Mouse (Mus musculus): ENCODE measurements around the gene Sap30. TPM values are rescaled to one million over a fixed set of nuclear protein-coding genes. Genes with fewer than 3 reads are reported as not detected.
"Not testable (repeated sequence)": the region's sequence is repeated elsewhere in the genome, so short reads cannot be mapped to it uniquely, and the experiment has no call there.

Sap30 gene
- polyA plus RNA-seq, 1 experiment from 2014 or later, result 25.5 TPM

GRCm38 (mm10) chr8:57505500-57505899 lies 17.8 kb upstream of the Sap30 start:
- H3K27me3 ChIP-seq (ENCODE audit: control insufficient read depth, insufficient read depth, low read length); H3K36me3 ChIP-seq (ENCODE audit: control insufficient read depth, insufficient read depth, low read length); H3K27ac ChIP-seq (ENCODE audit: low read depth, low read length); ATAC-seq (ENCODE audit: low read depth); H3K4me2 ChIP-seq (ENCODE audit: low read depth, low read length); H3K9ac ChIP-seq (replicated peaks; ENCODE audit: low read depth, low read length); H3K4me3 ChIP-seq (ENCODE audit: low read depth, low read length); H3K4me1 ChIP-seq (ENCODE audit: control insufficient read depth, insufficient read depth, low read length); H3K9me3 ChIP-seq (ENCODE audit: control insufficient read depth, low read length): not testable (repeated sequence)
- WGBS, result 94% methylated on average over 1 of the region's 1 CpGs

GRCm38 (mm10) chr8:57503641-57504040 lies 16.0 kb upstream of the Sap30 start:
- Histone ChIP-seq H3K4me1 (ENCODE audit: control insufficient read depth, insufficient read depth, low read length) (no peaks in the 10 kb centered on the region), H3K36me3 (ENCODE audit: control insufficient read depth, insufficient read depth, low read length) (no peaks in the 10 kb centered on the region), H3K9me3 (ENCODE audit: control insufficient read depth, low read length) (no peaks in the 10 kb centered on the region), H3K9ac (replicated peaks; ENCODE audit: low read depth, low read length) (no peak overlapping the region), H3K27me3 (ENCODE audit: control insufficient read depth, insufficient read depth, low read length) (no peaks in the 10 kb centered on the region), H3K27ac (ENCODE audit: low read depth, low read length) (no peak overlapping the region), H3K4me3 (ENCODE audit: low read depth, low read length) (no peak overlapping the region), H3K4me2 (ENCODE audit: low read depth, low read length) (no peak overlapping the region)
- WGBS, result 46% methylated on average over 5 of the region's 5 CpGs
- no peak for ATAC-seq (ENCODE audit: low read depth)

- Histone ChIP-seq H3K36me3 (ENCODE audit: control insufficient read depth, insufficient read depth, low read length) (no peaks in the 10 kb centered on the region), H3K27ac (ENCODE audit: low read depth, low read length) (no peak overlapping the region), H3K9me3 (ENCODE audit: control insufficient read depth, low read length) (no peaks in the 10 kb centered on the region), H3K9ac (replicated peaks; ENCODE audit: low read depth, low read length) (no peak overlapping the region), H3K4me1 (ENCODE audit: control insufficient read depth, insufficient read depth, low read length) (no peaks in the 10 kb centered on the region), H3K4me3 (ENCODE audit: low read depth, low read length) (0 out of 2 replicates have a peak overlapping the region, but pooled peaks have one; percentile 8), H3K4me2 (ENCODE audit: low read depth, low read length) (peak overlapping the region; percentile 41), H3K27me3 (ENCODE audit: control insufficient read depth, insufficient read depth, low read length) (no peaks in the 10 kb centered on the region)
- ATAC-seq (ENCODE audit: low read depth), result peak; percentile 59; the same call in 1 of the 2 replicates
- 36% methylated on average over 17 of the region's 17 CpGs for WGBS
Observed at GRCm38 (mm10) chr8:57498847-57499511, 11.3 kb upstream of the Sap30 start.

GRCm38 (mm10) chr8:57498494-57498846 lies 10.8 kb upstream of the Sap30 start:
- Histone ChIP-seq H3K27me3 (ENCODE audit: control insufficient read depth, insufficient read depth, low read length) (no peaks in the 10 kb centered on the region), H3K9ac (replicated peaks; ENCODE audit: low read depth, low read length) (no peak overlapping the region), H3K36me3 (ENCODE audit: control insufficient read depth, insufficient read depth, low read length) (no peaks in the 10 kb centered on the region), H3K4me3 (ENCODE audit: low read depth, low read length) (no peak overlapping the region), H3K4me2 (ENCODE audit: low read depth, low read length) (peak overlapping the region; percentile 41), H3K27ac (ENCODE audit: low read depth, low read length) (no peak overlapping the region), H3K9me3 (ENCODE audit: control insufficient read depth, low read length) (no peaks in the 10 kb centered on the region), H3K4me1 (ENCODE audit: control insufficient read depth, insufficient read depth, low read length) (no peaks in the 10 kb centered on the region)
- WGBS, result 36% methylated on average over 8 of the region's 8 CpGs
- ATAC-seq (ENCODE audit: low read depth), result peak; percentile 15; the same call in 1 of the 2 replicates

- WGBS, result 90% methylated on average over 4 of the region's 4 CpGs
- Histone ChIP-seq H3K4me1 (ENCODE audit: control insufficient read depth, insufficient read depth, low read length) (no peaks in the 10 kb centered on the region), H3K36me3 (ENCODE audit: control insufficient read depth, insufficient read depth, low read length) (no peaks in the 10 kb centered on the region), H3K4me2 (ENCODE audit: low read depth, low read length) (no peak overlapping the region), H3K4me3 (ENCODE audit: low read depth, low read length) (no peak overlapping the region), H3K9me3 (ENCODE audit: control insufficient read depth, low read length) (no peaks in the 10 kb centered on the region), H3K27ac (ENCODE audit: low read depth, low read length) (no peak overlapping the region), H3K27me3 (ENCODE audit: control insufficient read depth, insufficient read depth, low read length) (no peaks in the 10 kb centered on the region), H3K9ac (replicated peaks; ENCODE audit: low read depth, low read length) (no peak overlapping the region)
- no peak for ATAC-seq (ENCODE audit: low read depth)
Observed at GRCm38 (mm10) chr8:57491873-57492272, 4.2 kb upstream of the Sap30 start.

- peaks cover 9% of the 10 kb centered on the region for H3K4me1 ChIP-seq (ENCODE audit: control insufficient read depth, insufficient read depth, low read length)
- H3K27me3 ChIP-seq (ENCODE audit: control insufficient read depth, insufficient read depth, low read length), result no peaks in the 10 kb centered on the region
- H3K4me2 ChIP-seq (ENCODE audit: low read depth, low read length), result no peak overlapping the region
- H3K4me3 ChIP-seq (ENCODE audit: low read depth, low read length), result no peak overlapping the region
- ATAC-seq (ENCODE audit: low read depth), result no peak
- no peak overlapping the region for H3K9ac ChIP-seq (replicated peaks; ENCODE audit: low read depth, low read length)
- no peaks in the 10 kb centered on the region for H3K9me3 ChIP-seq (ENCODE audit: control insufficient read depth, low read length)
- H3K36me3 ChIP-seq (ENCODE audit: control insufficient read depth, insufficient read depth, low read length), result no peaks in the 10 kb centered on the region
- no peak overlapping the region for H3K27ac ChIP-seq (ENCODE audit: low read depth, low read length)
Observed at GRCm38 (mm10) chr8:57489896-57490295, 2.2 kb upstream of the Sap30 start.

- no peak for ATAC-seq (ENCODE audit: low read depth)
- no peak overlapping the region for H3K27ac ChIP-seq (ENCODE audit: low read depth, low read length)
- no peak overlapping the region for H3K4me2 ChIP-seq (ENCODE audit: low read depth, low read length)
- H3K36me3 ChIP-seq (ENCODE audit: control insufficient read depth, insufficient read depth, low read length), result no peaks in the 10 kb centered on the region
- peaks cover 9% of the 10 kb centered on the region for H3K4me1 ChIP-seq (ENCODE audit: control insufficient read depth, insufficient read depth, low read length)
- no peaks in the 10 kb centered on the region for H3K27me3 ChIP-seq (ENCODE audit: control insufficient read depth, insufficient read depth, low read length)
- no peaks in the 10 kb centered on the region for H3K9me3 ChIP-seq (ENCODE audit: control insufficient read depth, low read length)
- 100% methylated on average over 1 of the region's 1 CpGs for WGBS
- H3K4me3 ChIP-seq (ENCODE audit: low read depth, low read length), result no peak overlapping the region
- no peak overlapping the region for H3K9ac ChIP-seq (replicated peaks; ENCODE audit: low read depth, low read length)
Observed at GRCm38 (mm10) chr8:57489366-57489765, 1.7 kb upstream of the Sap30 start.

- peak overlapping the region; percentile 86 for H3K4me3 ChIP-seq (ENCODE audit: low read depth, low read length)
- peak overlapping the region; percentile 45 for H3K27ac ChIP-seq (ENCODE audit: low read depth, low read length)
- ATAC-seq (ENCODE audit: low read depth), result peak; percentile 53
- no peaks in the 10 kb centered on the region for H3K9me3 ChIP-seq (ENCODE audit: control insufficient read depth, low read length)
- peak overlapping the region; percentile 56 for H3K4me2 ChIP-seq (ENCODE audit: low read depth, low read length)
- 0% methylated on average over 25 of the region's 25 CpGs for WGBS
- H3K4me1 ChIP-seq (ENCODE audit: control insufficient read depth, insufficient read depth, low read length), result peaks cover 9% of the 10 kb centered on the region
- peak overlapping the region; percentile 17; the same call in 1 of the 2 replicates for H3K9ac ChIP-seq (replicated peaks; ENCODE audit: low read depth, low read length)
- H3K36me3 ChIP-seq (ENCODE audit: control insufficient read depth, insufficient read depth, low read length), result no peaks in the 10 kb centered on the region
- H3K27me3 ChIP-seq (ENCODE audit: control insufficient read depth, insufficient read depth, low read length), result no peaks in the 10 kb centered on the region
Observed at GRCm38 (mm10) chr8:57488312-57488765, 679 bp upstream of the Sap30 start.

- Histone ChIP-seq H3K36me3 (ENCODE audit: control insufficient read depth, insufficient read depth, low read length) (peaks cover 8% of the 10 kb centered on the region; the same call in 1 of the 2 replicates), H3K27me3 (ENCODE audit: control insufficient read depth, insufficient read depth, low read length) (no peaks in the 10 kb centered on the region), H3K4me3 (ENCODE audit: low read depth, low read length) (peak overlapping the region; percentile 86), H3K4me1 (ENCODE audit: control insufficient read depth, insufficient read depth, low read length) (peaks cover 9% of the 10 kb centered on the region), H3K9ac (replicated peaks; ENCODE audit: low read depth, low read length) (peak overlapping the region; percentile 84), H3K27ac (ENCODE audit: low read depth, low read length) (peak overlapping the region; percentile 95), H3K9me3 (ENCODE audit: control insufficient read depth, low read length) (no peaks in the 10 kb centered on the region), H3K4me2 (ENCODE audit: low read depth, low read length) (peak overlapping the region; percentile 56)
- under 1% methylated on average over 53 of the region's 54 CpGs for WGBS
- peak; percentile 68 for ATAC-seq (ENCODE audit: low read depth)
Observed at GRCm38 (mm10) chr8:57486491-57487440, 894 bp downstream of the Sap30 start.
